8 mouse cellular contexts compared by ENCODE assay signal in the genomic region with DNA sequence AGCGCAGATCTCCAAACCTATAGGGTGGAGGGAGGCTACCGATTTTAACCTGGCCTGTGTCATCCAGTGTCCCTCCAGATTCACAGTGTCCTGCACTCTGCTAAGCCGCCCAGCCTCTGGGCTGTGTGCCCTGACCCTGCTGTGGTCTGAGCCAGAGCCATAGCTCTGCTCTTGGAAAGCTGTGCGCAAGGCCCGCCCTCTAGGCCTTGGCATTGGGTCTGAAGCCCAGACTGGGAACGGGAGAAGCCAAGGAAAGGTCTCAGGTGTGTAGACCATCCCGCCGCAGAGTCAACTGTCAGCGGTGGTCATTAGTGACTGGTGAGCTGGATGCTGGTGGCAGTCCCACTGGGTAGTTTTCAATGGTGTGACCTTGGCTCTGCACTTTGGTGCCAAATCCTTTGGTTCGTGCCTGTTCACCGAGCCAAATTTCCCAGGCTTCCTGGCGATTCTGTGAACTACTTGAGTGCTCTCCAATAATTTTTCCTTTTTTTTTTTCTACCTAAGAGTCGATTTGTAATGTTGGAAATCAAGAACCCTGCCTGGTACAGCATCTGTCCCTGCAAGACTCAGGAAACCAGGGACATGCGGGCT. TPM values are rescaled to one million over a fixed set of nuclear protein-coding genes. Genes with fewer than 3 reads are reported as not detected.
A peak's percentile ranks its signal among the peaks of the same experiment; 100 is the strongest.
DNase-seq lines count a peak whose midpoint lies in the region; ATAC-seq lines count a peak whose summit lies in the region.

No protein-coding gene starts in this region.

- H3K4me1 ChIP-seq in embryonic facial prominence, embryonic 14.5 days (ENCODE audit: control insufficient read depth, insufficient read depth, low read length): peaks cover 33% of the 10 kb centered on the region
- H3K4me1 ChIP-seq in heart, embryonic 11.5 days (ENCODE audit: control insufficient read depth, insufficient read depth, low read length): peaks cover 35% of the 10 kb centered on the region
- H3K4me1 ChIP-seq in kidney, embryonic 15.5 days: peaks cover 27% of the 10 kb centered on the region

- peak overlapping the region; percentile 77 for H3K27ac ChIP-seq in embryonic facial prominence, embryonic 14.5 days (replicated peaks; ENCODE audit: low read depth, low read length)
- H3K27ac ChIP-seq in heart, embryonic 11.5 days (ENCODE audit: low read depth, low read length): peak overlapping the region; percentile 29; the same call in 1 of the 2 replicates
- no peak overlapping the region for H3K27ac ChIP-seq in kidney, embryonic 15.5 days

- peak; percentile 61 for ATAC-seq in embryonic facial prominence, embryonic 14.5 days (ENCODE audit: low read depth)
- ATAC-seq in heart, embryonic 11.5 days (replicated peaks; ENCODE audit: insufficient number of reproducible peaks, low FRiP score, low TSS enrichment): 0 out of 2 replicates have a peak, but pooled peaks have one; percentile 36
- peak; percentile 54; the same call in 1 of the 2 replicates for ATAC-seq in kidney, embryonic 15.5 days (replicated peaks; ENCODE audit: low FRiP score)

- no peak overlapping the region for H3K4me3 ChIP-seq in embryonic facial prominence, embryonic 14.5 days (ENCODE audit: low read depth, low read length)
- no peak overlapping the region for H3K4me3 ChIP-seq in heart, embryonic 11.5 days (ENCODE audit: low read depth, low read length)
- no peak overlapping the region for H3K4me3 ChIP-seq in kidney, embryonic 15.5 days (replicated peaks)

- WGBS in embryonic facial prominence, embryonic 14.5 days: 20% methylated on average over 14 of the region's 14 CpGs
- WGBS in heart, embryonic 11.5 days (ENCODE audit: insufficient replicate concordance): 44% methylated on average over 14 of the region's 14 CpGs
- WGBS in kidney, embryonic 15.5 days: 41% methylated on average over 14 of the region's 14 CpGs

- no peaks in the 10 kb centered on the region for H3K27me3 ChIP-seq in embryonic facial prominence, embryonic 14.5 days (replicated peaks; ENCODE audit: control insufficient read depth, insufficient read depth, low read length)
- H3K27me3 ChIP-seq in heart, embryonic 11.5 days (ENCODE audit: control insufficient read depth, insufficient read depth, low read length): no peaks in the 10 kb centered on the region
- peaks cover under 1% of the 10 kb centered on the region; the same call in 1 of the 2 replicates for H3K27me3 ChIP-seq in kidney, embryonic 15.5 days

- no peaks in the 10 kb centered on the region for H3K36me3 ChIP-seq in embryonic facial prominence, embryonic 14.5 days (ENCODE audit: control insufficient read depth, insufficient read depth, low read length)
- no peaks in the 10 kb centered on the region for H3K36me3 ChIP-seq in heart, embryonic 11.5 days (ENCODE audit: control insufficient read depth, insufficient read depth, low read length)
- H3K36me3 ChIP-seq in kidney, embryonic 15.5 days: no peaks in the 10 kb centered on the region

- no peak overlapping the region; the same call in 1 of the 2 replicates for H3K9ac ChIP-seq in embryonic facial prominence, embryonic 14.5 days (ENCODE audit: low read depth, low read length)
- H3K9ac ChIP-seq in heart, embryonic 11.5 days (ENCODE audit: low read depth, low read length): peak overlapping the region; percentile 39; the same call in 1 of the 2 replicates
- H3K9ac ChIP-seq in kidney, embryonic 15.5 days: no peak overlapping the region

- H3K4me2 ChIP-seq in embryonic facial prominence, embryonic 14.5 days (ENCODE audit: low read depth, low read length): peak overlapping the region; percentile 38
- peak overlapping the region; percentile 42 for H3K4me2 ChIP-seq in heart, embryonic 11.5 days
- peak overlapping the region; percentile 36 for H3K4me2 ChIP-seq in kidney, embryonic 15.5 days

- H3K9me3 ChIP-seq in embryonic facial prominence, embryonic 14.5 days (ENCODE audit: control insufficient read depth, low read length): no peaks in the 10 kb centered on the region
- H3K9me3 ChIP-seq in heart, embryonic 11.5 days (replicated peaks; ENCODE audit: control insufficient read depth, low read length): no peaks in the 10 kb centered on the region
- H3K9me3 ChIP-seq in kidney, embryonic 15.5 days (replicated peaks): no peaks in the 10 kb centered on the region

- DNase-seq in 3T3-L1 (ENCODE audit: low read depth, low spot score): peak; percentile 35
- peak; percentile 44 for DNase-seq in adrenal gland, adult 8-10 months
- DNase-seq in embryonic facial prominence, embryonic 14.5 days (ENCODE audit: low spot score): peak; percentile 39
- peak; percentile 29 for DNase-seq in neural tube, embryonic 10.5 days (ENCODE audit: extremely low spot score, low spot score)
- DNase-seq in retina, embryonic 14.5 days (ENCODE audit: low spot score): no peak
- no peak for DNase-seq in left cerebral cortex, adult 8-10 months (ENCODE audit: low spot score in 2 of 2)

RNA-seq across cellular contexts. Expression of a gene that starts 52.0 kb away (rescaled TPM):
- total RNA-seq in adrenal gland, adult 8-10 months (2022): 10 to 100 TPM; 32.1 to 51.5 (median 39.7) TPM
- 9.7 and 10.2 TPM in 2 replicates for polyA plus RNA-seq in embryonic facial prominence, embryonic 14.5 days (2014; fragmentation: Nextera tagmentation; extraction: Ambion mirVana)
- polyA plus RNA-seq in heart, embryonic 11.5 days (2014; fragmentation: Nextera tagmentation; extraction: Ambion mirVana): 7.4 and 8.3 TPM in 2 replicates
- 2.8 and 2.9 TPM in 2 replicates for polyA plus RNA-seq in kidney, embryonic 15.5 days (2015; fragmentation: Nextera tagmentation; extraction: Ambion mirVana)
- total RNA-seq in left cerebral cortex, adult 8-10 months (2022): 10 to 100 TPM; 28.8 to 31.3 (median 29.4) TPM

Comparison
In these comparisons a context has a peak if more than half of its experiments do, and no peak if none do; other contexts are left out.
1. DNase-seq: peak in 3T3-L1 (single experiment), adrenal gland, adult 8-10 months (single experiment), embryonic facial prominence, embryonic 14.5 days (single experiment) and neural tube, embryonic 10.5 days (single experiment); none in retina, embryonic 14.5 days (single experiment) and left cerebral cortex, adult 8-10 months (0 of 2).
2. Peak in every context shown above with its lines, with median percentiles within 50 percentile points of each other: ATAC-seq and H3K4me2 ChIP-seq.